Mouse (Mus musculus) liver, embryonic 11.5 days (tissue): Measurements from ENCODE around the gene Pygl. TPM values are rescaled to one million over a fixed set of nuclear protein-coding genes. Genes with fewer than 3 reads are reported as not detected.

ENCODE experiments used
- ATAC-seq: fragments of 200-750 bp; cut with Nextera tagmentation; replicated peaks from 2 replicates; pipeline ENCODE4 v1.8.0; 2017; ENCODE audit warnings: moderate number of reproducible peaks, mild to moderate bottlenecking, moderate TSS enrichment, moderate library complexity; ENCODE audit not compliant: low FRiP score
- DNase-seq: peaks from one replicate; pipeline ENCODE4 v3.0.0-alpha.2; 2017; ENCODE audit warnings: low spot score
- H3K27ac ChIP-seq: fragments of 300-500 bp; sonication (generic); 2 replicates; pipeline ENCODE4 v1.5.1; 2014; ENCODE audit warnings: mild to moderate bottlenecking, low read depth, low read length, control low read depth
- H3K27me3 ChIP-seq: fragments of 300-500 bp; sonication (generic); replicated peaks from 2 replicates; pipeline ENCODE4 v1.6.1; 2014; ENCODE audit warnings: low read length, mixed read lengths; ENCODE audit not compliant: control insufficient read depth, insufficient read depth
- H3K36me3 ChIP-seq: fragments of 300-500 bp; sonication (generic); 2 replicates; pipeline ENCODE4 v1.6.1; 2014; ENCODE audit warnings: mild to moderate bottlenecking, low read length, moderate library complexity, mixed read lengths; ENCODE audit not compliant: control insufficient read depth, insufficient read depth
- H3K4me1 ChIP-seq: fragments of 300-500 bp; sonication (generic); replicated peaks from 2 replicates; pipeline ENCODE4 v1.6.1; 2014; ENCODE audit warnings: low read length, mixed read lengths; ENCODE audit not compliant: control insufficient read depth, insufficient read depth
- H3K4me2 ChIP-seq: fragments of 300-500 bp; sonication (generic); 2 replicates; pipeline ENCODE4 v1.6.1; 2014; ENCODE audit warnings: mild to moderate bottlenecking, control low read depth, moderate library complexity
- H3K4me3 ChIP-seq: fragments of 300-500 bp; sonication (generic); 2 replicates; pipeline ENCODE4 v1.5.1; 2014; ENCODE audit warnings: low read depth, low read length, control low read depth
- H3K9ac ChIP-seq: fragments of 300-500 bp; sonication (generic); 2 replicates; pipeline ENCODE4 v1.6.1; 2014; ENCODE audit warnings: low read depth, low read length, control low read depth
- H3K9me3 ChIP-seq: fragments of 300-500 bp; sonication (generic); 2 replicates; pipeline ENCODE4 v1.6.1; 2016; ENCODE audit warnings: low read length, inconsistent platforms, mixed read lengths; ENCODE audit not compliant: control insufficient read depth
- WGBS: fragments of 180-500 bp; shearing (Covaris S2); extraction: QIAGEN DNeasy Blood & Tissue Kit; methylation state at CpG from one replicate; pipeline ENCODE4 v1.1.7; 2014; 5-methylcytosine and 5-hydroxymethylcytosine counted together
- polyA plus RNA-seq: library from polyadenylated mRNA; unstranded; fragments of >200 nt; fragmentation: Nextera tagmentation; extraction: Ambion mirVana; gene quantifications from 2 replicates; pipeline ENCODE4 v1.2.1, GENCODE M21; 2014

Gene Pygl
- polyA plus RNA-seq, 1 experiment from 2014 or later: 29.8 TPM

DNA sequence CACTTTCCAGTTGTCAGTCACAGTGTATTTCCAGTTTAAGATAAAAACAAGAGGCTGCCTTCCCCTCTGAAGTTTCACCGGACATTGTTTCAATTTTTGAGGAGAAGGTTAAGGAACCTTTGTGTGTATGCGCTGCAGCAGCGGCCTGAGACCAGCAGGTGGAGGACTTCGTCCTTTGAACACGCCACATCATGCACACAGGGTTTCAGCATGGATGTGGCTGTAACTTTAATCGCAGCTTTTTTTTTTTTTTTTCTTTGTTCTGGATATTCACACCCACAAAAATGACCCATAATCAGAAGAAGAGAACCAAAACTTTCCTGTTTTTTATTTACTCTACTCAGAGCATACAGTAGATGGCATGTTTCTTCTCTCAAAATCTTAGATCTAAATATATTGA lies 3.1 kb upstream of the Pygl start:
- peaks cover 19% of the 10 kb centered on the region for H3K4me1 ChIP-seq
- no peaks in the 10 kb centered on the region for H3K36me3 ChIP-seq
- WGBS: 44% methylated on average over 6 of the region's 6 CpGs
- no peak for ATAC-seq
- DNase-seq: no peak
- no peak overlapping the region for H3K27ac ChIP-seq
- H3K27me3 ChIP-seq: no peaks in the 10 kb centered on the region
- H3K9me3 ChIP-seq: no peaks in the 10 kb centered on the region
- no peak overlapping the region for H3K4me3 ChIP-seq
- no peak overlapping the region for H3K4me2 ChIP-seq
- no peak overlapping the region for H3K9ac ChIP-seq

GRCm38 (mm10) chr12:70233637-70234315 lies 2.5 kb upstream of the Pygl start:
- Histone ChIP-seq H3K4me2 (no peak overlapping the region), H3K27ac (no peak overlapping the region)

GRCm38 (mm10) chr12:70232020-70232544 lies 794 bp upstream of the Pygl start:
- no peaks in the 10 kb centered on the region for H3K9me3 ChIP-seq
- no peaks in the 10 kb centered on the region for H3K27me3 ChIP-seq
- H3K4me2 ChIP-seq: no peak overlapping the region
- peaks cover 19% of the 10 kb centered on the region for H3K4me1 ChIP-seq
- ATAC-seq (no peak), DNase-seq (no peak)
- 44% methylated on average over 5 of the region's 5 CpGs for WGBS
- no peak overlapping the region for H3K4me3 ChIP-seq
- H3K27ac ChIP-seq: 0 out of 2 replicates have a peak overlapping the region, but pooled peaks have one; percentile 7
- no peaks in the 10 kb centered on the region for H3K36me3 ChIP-seq
- no peak overlapping the region for H3K9ac ChIP-seq

More at GRCm38 (mm10) chr12:70233637-70234315, 2.5 kb upstream of the Pygl start:
- Histone ChIP-seq H3K27me3 (no peaks in the 10 kb centered on the region), H3K36me3 (no peaks in the 10 kb centered on the region), H3K4me3 (no peak overlapping the region), H3K9ac (no peak overlapping the region), H3K9me3 (no peaks in the 10 kb centered on the region), H3K4me1 (peaks cover 19% of the 10 kb centered on the region)
- DNase-seq (no peak), ATAC-seq (no peak)
- 84% methylated on average over 6 of the region's 6 CpGs for WGBS

DNA sequence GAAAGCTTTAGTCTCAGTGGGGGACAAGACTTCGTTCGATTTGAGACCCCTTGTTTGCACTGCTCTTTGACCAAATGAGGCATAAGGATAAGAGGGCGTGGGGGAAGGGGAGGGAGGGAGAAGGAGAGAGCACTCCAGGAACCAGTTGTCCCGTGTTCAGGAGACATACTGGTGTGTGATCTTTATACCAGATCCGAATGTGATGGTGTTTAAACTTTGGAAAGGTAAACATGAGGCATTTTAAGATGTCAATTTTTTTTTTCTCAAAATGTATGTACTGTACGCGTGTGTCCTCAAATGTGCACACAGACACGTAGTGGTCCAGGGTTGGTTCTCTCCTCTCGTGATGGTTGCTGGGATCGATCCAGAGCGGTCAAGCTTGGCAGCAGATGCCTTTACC lies 3.1 kb downstream of the Pygl start:
- ATAC-seq (peak; percentile 2; the same call in 1 of the 2 replicates), DNase-seq (no peak)
- Histone ChIP-seq H3K27ac (peak overlapping the region; percentile 72), H3K4me3 (peak overlapping the region; percentile 64), H3K27me3 (no peaks in the 10 kb centered on the region), H3K9me3 (no peaks in the 10 kb centered on the region), H3K4me2 (peak overlapping the region; percentile 96), H3K36me3 (no peaks in the 10 kb centered on the region), H3K9ac (peak overlapping the region; percentile 75), H3K4me1 (peaks cover 20% of the 10 kb centered on the region)
- WGBS: 61% methylated on average over 11 of the region's 11 CpGs

DNA sequence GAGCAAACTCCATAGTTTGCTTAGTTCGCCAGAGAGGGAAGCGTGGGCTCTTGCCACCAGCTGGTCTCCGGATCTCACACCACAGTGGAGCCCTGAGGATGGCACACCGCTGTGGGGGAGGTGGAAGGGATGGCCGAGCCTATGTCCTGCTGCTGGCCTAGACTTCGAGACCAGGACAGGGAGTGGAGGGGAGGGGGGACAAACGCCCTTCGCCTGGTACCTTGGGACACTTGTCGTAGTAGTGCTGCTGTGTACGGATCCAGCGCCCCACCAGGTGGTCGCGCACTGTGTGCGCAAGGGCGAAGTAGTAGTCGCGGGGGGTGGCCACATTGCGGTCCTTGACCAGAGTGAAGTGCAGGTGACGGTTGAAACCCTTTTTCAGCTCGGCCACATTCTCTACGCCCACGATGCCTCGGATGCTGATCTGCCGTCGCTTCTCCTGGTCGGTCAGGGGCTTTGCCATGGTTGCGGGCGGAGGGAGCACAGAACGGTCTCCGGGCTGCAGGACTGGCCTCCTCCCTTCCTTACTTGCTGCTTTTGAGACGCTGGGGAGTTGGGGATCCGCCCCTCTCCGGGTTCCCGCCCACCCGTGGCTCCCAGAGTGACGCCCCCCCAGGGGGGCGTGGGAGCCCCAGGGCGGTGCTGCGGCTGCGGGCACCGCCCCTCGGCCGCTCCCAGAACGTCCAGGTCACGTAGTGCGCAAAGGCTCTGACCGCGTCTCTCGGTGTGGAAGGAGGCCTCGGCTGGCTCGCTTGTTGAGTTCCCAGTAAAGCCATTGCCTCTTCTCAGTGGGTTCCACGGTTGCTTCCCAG lies 4.0 kb downstream of the Pygl start:
- peak; percentile 96 for ATAC-seq

DNA sequence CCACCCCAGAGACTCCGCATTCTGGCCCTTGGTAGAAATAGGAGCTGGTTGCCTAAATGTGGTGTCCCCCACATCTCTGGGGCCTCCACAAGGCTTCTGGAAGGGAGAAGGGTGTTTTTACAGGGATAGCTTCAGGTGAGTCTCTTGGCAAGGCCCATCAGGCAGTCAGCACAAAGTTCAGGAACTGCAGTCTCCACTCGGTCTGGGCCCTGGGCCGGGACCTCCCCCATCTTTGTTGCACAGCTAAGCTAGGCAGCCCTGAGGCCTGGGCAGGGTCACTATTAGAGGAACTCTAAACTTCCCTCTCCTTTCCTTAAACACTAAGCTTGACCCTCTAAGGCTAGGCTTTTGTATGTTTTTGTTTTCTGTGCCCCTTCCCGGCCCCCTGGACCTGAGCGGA lies 4.6 kb downstream of the Pygl start:
- Histone ChIP-seq H3K36me3 (no peaks in the 10 kb centered on the region), H3K4me1 (peaks cover 12% of the 10 kb centered on the region), H3K9ac (peak overlapping the region; percentile 75), H3K4me3 (peak overlapping the region; percentile 64), H3K9me3 (no peaks in the 10 kb centered on the region), H3K27ac (0 out of 2 replicates have a peak overlapping the region, but pooled peaks have one; percentile 32), H3K4me2 (peak overlapping the region; percentile 96), H3K27me3 (no peaks in the 10 kb centered on the region)
- DNase-seq (no peak), ATAC-seq (no peak)
- WGBS: 37% methylated on average over 5 of the region's 5 CpGs

More for the DNA sequence above, 4.0 kb downstream of the Pygl start:
- Histone ChIP-seq H3K27ac (peak overlapping the region; percentile 72), H3K4me1 (peaks cover 19% of the 10 kb centered on the region), H3K4me2 (peak overlapping the region; percentile 96), H3K9me3 (no peaks in the 10 kb centered on the region), H3K36me3 (no peaks in the 10 kb centered on the region), H3K4me3 (peak overlapping the region; percentile 64), H3K9ac (peak overlapping the region; percentile 75), H3K27me3 (no peaks in the 10 kb centered on the region)
- peak; percentile 89 for DNase-seq
- 1% methylated on average over 51 of the region's 52 CpGs for WGBS

GRCm38 (mm10) chr12:70223331-70223730 lies 8.0 kb downstream of the Pygl start:
- ATAC-seq: no peak
- H3K27ac ChIP-seq: peak overlapping the region; percentile 61; the same call in 1 of the 2 replicates

GRCm38 (mm10) chr12:70221425-70221824 lies 9.9 kb downstream of the Pygl start:
- Histone ChIP-seq H3K4me3 (no peak overlapping the region), H3K27me3 (no peaks in the 10 kb centered on the region), H3K4me2 (no peak overlapping the region), H3K4me1 (no peaks in the 10 kb centered on the region; the same call in 1 of the 2 replicates), H3K9me3 (no peaks in the 10 kb centered on the region), H3K36me3 (no peaks in the 10 kb centered on the region), H3K27ac (no peak overlapping the region), H3K9ac (no peak overlapping the region)
- DNase-seq (no peak), ATAC-seq (no peak)
- whole genome bisulfite sequencing: 76% methylated on average over 5 of the region's 5 CpGs

More at GRCm38 (mm10) chr12:70223331-70223730, 8.0 kb downstream of the Pygl start:
- DNase-seq: no peak
- 60% methylated on average over 4 of the region's 4 CpGs for WGBS
- Histone ChIP-seq H3K9ac (no peak overlapping the region), H3K4me3 (no peak overlapping the region), H3K4me1 (peaks cover 5% of the 10 kb centered on the region), H3K4me2 (peak overlapping the region; percentile 31), H3K36me3 (no peaks in the 10 kb centered on the region), H3K27me3 (no peaks in the 10 kb centered on the region), H3K9me3 (no peaks in the 10 kb centered on the region)
